Mouse (Mus musculus) cerebellum, postnatal 4 days (tissue): Measurements from ENCODE around the gene Msi1.
A peak's percentile ranks its signal among the peaks of the same experiment; 100 is the strongest.

Experiments used
- DNase-seq, 2 experiments: peaks; one replicate each; pipeline ENCODE4 v3.0.0; 2022; ENCODE audit warnings: low spot score in 2 of 2, mixed read lengths in 1 of 2

Msi1 gene

GRCm38 (mm10) chr5:115429359-115430186 is at the start of gene Msi1:
Gene Msi1 (plus strand): TSS chr5:115429599.
- peak in 1 of 2 experiments; percentile 48 for DNase-seq

- no peak for DNase-seq
Measured at GRCm38 (mm10) chr5:115391935-115392334, 37.5 kb upstream of the Msi1 start.

- DNase-seq: no peak
Measured at GRCm38 (mm10) chr5:115392969-115393368, 36.4 kb upstream of the Msi1 start.

DNA sequence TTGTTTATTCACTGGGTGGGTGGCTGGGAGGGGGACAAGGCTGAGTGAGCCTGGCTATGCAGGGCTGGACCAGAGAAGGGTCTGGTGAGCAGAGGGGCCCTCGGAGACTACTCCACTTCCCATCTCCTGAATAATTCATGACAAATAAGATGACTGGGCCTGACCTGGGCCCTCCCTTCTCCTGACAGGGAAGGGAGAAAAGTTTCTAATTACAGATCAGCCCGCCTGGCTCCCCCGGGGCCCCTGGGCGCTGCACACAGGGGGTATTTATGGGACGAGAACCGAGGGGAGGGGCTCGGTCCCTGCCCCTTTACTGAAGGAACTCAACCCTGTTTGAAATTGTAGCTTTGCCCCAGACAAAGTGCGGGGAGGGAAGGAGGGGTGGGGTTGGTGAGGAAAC is 35.2 kb upstream of the Msi1 start:
- DNase-seq: no peak

DNA sequence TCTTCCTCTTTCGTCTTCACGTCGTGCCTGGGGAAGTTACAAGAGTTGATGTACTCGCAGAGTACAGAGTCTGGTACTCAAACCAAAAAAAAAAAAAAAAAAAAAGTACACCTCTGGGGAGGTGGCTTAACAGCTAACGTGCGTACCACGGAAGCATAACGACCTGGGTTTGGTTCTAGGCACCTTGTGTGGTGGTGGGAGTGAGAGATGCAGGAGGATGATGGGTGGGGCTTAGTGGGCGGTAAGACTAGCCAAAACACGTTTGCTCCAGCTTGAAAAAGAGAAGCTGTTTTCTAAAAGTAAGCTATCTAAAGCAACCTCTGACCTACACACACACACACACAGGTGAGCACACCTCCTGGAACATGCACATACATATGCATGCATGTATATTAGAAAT is 34.6 kb upstream of the Msi1 start:
- no peak for DNase-seq

- DNase-seq: no peak
Measured at GRCm38 (mm10) chr5:115396654-115397053, 32.7 kb upstream of the Msi1 start.

GRCm38 (mm10) chr5:115397839-115398780 is 31.3 kb upstream of the Msi1 start:
- DNase-seq: peak; percentile 36 to 69

DNA sequence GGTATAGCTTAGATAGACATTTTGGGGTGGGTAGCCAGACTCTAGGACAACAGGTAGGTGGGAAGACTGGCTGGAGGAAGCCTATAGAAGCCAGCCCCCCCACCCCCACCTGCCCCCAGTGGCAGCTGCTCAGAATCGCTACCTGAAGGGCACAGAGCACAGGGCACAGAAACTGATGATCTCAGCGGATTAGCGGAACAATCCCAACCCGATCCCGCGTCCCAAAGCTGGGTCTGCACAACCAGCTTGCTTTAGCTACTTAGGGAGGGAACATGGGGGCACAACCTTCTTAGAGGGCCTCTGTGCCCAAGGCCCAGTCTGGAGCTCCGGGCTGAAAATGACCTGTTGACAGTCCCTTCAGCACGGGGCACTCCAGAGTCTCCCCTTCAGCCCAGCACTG is 27.3 kb upstream of the Msi1 start:
- no peak for DNase-seq

DNA sequence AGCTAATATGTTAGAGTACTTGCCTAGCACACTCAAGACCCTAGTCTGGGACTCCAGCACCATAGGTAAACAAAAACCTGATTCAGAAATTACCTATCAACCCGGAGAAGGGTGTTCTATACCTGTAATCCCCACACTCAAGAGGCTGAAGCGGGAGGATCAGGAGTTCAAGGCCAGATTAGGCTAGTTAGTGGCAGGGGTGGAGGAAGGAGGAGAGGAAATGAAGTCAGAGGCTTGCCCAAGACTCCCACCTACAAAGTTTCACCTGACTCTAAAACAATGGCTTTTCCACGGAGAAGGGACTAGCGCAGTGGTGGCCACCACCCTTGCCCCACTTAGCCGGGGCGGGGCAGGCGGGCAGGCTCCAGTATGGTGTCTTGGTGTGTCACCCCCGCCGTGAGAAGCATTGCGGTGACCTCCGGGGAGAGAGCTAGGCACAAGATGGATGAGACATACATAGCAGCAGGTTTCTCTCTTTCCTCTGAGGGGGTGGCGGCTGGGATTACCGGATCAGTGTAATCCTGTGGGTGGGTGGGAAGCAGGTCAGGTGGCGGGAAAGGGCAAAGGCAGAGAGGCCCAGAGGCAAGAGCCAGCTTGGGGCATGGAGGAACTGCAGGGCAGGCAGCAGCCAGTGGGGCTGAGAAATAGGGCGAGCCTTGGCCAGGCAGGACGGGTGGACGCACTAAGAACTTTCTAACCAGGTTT is 25.8 kb upstream of the Msi1 start:
- DNase-seq: no peak

DNA sequence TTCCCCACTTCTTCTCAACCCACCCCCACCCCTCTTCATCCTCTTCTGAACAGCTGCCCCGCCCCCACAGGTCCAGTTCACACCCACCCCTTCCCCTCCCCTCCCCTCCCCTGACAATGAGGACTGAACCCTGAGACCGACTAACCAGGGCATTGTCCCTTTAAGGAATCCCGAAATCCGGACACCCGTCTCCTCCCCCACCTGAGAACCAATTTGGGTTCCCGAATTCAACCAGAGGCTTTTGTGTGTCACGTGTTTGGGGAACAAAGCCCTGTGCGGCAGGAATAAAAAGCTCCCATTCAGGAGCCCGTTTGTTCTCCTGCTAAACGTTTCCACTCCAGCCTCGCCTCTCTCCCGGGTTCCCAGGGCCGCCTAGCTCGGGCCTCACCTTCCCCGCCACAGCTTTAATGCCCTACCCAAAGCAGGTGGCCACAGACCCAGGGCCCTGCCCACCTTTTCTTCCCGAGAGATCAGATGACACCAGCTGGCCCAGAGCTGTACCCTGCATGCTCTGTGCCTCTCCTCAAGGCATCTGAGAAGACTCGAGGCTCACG is 25.1 kb upstream of the Msi1 start:
- no peak for DNase-seq

DNA sequence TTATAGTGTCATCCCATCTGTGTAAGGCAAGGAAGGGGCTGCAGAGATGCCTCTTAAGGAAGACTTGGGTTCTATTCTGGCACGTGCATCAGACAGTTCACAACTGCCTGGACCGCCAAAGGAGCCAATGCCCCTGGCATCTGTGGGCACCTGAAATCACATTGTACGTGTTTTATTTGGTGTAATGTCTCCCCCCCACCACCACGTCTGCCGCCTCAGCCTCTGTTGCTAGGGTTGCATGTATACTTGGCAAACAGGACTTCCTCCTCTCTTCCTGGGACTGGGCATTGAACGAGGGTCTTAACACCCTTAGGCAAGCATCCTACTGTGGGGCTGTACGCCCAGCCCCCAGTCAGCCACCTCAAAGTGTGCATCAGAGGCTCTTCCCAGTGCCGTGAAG is 24.2 kb upstream of the Msi1 start:
- no peak for DNase-seq

DNA sequence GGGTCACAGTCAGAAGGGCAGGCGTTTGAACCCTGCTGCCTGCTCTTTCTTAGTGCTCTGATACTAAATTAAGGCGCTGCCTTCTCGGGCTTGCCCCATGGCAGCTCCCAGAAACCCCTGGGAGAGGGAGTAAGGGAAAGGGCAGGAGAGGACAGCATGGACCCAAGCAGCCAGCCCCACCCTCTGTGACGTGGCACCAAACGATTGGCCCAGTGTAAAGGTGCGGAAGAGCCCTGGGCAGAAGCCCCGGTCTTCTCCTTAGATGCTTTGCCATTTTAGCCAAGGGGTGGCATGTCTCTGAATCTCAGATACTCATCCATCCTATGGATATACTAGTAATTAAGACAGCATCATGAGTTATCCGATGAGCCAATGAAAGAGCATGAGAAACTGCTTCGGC is 21.3 kb upstream of the Msi1 start:
- no peak for DNase-seq

DNA sequence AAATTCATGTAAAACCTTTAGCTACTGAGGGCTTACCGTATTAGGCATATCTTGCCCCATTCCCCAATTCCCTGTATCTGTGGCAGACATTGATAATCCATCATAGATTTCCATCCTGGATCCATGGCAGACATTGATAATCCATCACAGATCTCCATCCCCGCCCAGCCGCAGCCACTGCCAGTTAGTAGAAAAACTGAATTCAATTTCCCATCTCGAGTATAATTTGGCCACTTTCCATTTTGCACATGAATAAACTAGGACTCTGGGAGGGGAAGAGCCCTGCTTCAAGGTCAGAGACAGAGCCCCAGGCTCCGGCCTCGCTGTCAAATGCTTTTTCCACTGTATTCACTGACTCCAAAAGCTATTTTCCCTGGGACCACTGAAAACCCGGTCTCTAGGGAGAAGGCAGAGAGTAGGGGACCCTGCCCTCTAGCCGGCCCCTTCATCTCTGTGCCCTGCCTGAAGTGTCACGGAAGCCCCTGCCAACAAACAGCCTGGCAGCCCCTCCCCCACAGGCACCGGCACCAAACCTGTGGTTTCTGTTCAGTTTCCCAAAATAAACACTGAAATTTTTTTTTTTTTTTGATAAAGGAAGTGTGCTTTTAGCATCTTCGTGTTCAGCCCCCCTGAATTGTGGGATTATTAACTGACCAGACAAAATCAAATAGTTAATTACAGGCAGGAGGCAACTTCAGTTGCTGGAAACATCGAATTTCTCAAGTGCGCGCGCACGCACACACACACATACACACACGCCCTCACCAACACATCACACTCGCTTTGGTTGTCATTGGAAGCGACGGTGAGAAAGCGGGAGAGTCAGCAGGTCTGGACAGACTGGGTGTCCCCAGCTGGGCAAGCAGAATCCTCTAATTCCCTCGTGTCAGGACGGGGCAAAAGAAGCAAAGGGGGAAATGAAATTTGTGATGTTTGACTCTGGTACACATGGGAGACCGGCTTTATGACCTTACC is 14.0 kb upstream of the Msi1 start:
- DNase-seq: peak in 1 of 2 experiments; percentile 18

DNA sequence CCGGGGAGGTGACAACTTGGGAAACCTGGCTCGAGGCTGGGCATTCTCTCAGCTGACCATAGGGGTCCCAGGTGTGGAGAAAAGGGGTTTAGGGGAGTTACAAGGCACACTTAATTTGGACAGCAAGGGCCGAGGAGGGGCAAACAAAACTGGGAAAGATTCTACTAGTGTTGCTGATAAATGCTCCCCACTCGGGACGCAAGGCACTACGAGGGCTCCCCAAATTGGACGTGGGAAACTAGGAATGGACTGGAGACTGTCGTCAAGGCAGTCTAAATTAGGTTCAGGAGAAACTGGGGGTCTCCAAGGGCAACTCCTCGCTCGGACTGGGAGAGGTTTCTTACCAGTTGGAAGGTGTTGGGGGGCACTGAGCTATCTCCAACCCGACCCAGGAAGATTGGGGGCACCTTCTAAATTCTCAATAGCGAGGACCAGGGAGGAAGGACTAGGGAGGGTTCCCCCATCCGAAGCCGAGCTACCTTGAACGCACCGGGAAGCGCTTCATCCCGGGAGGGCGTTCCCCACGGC is 504 bp upstream of the Msi1 start:
- no peak for DNase-seq

DNA sequence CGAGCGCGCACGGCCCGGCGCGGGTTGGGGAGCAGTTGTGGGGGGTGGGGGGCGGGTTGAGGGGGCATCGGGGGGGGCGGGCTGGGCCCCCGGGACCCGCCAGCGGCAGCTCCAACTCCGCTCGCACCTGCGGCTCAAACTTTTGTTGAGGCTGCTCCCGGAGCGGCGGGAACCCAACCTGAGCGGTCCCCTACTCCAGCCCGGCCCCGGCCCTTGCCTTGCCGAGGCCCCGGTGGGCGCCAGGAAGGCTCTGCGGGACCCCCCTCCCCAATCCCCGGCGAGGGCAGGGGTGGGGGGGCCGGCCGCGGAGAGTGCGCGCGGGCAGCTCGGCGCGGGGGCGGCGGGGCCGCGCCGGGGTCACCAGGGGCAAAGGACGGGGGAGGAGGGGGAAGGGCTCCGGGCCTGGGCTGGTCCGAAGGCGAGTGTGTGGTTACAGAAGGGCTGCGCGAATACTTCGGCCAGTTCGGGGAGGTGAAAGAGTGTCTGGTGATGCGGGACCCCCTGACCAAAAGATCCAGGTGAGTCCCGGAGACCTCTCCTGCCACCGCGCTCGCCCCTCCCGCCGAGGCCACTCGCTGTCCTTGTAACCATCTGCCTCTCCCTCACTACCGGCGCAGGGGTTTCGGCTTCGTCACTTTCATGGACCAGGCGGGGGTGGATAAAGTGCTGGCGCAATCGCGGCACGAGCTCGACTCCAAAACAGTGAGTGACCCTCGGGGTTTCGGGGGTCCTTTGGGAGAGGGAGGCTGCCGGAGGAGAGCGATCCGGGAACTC is 975 bp downstream of the Msi1 start:
- DNase-seq: peak in 1 of 2 experiments; percentile 37

- peak in 1 of 2 experiments; percentile 72 for DNase-seq
Measured at GRCm38 (mm10) chr5:115431061-115431897, 1.9 kb downstream of the Msi1 start.

DNA sequence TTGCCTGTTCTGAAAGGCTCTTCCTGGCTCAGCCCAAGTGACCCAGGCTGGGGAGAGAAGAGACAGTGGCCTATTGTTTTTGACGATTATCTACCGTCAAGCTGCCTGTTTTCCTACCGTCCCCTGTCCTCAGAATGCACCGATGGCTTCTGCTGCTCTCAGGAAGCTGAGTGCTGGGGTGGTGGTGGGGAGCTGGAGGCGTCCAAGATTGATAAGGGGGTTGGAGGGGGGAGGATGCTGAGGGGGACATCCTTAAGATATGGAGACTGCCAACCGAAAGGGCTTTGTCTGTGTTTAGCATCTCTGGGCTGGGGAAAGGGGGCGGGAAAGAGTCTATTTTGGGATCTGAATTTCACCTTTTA is 2.5 kb downstream of the Msi1 start:
- no peak for DNase-seq

DNA sequence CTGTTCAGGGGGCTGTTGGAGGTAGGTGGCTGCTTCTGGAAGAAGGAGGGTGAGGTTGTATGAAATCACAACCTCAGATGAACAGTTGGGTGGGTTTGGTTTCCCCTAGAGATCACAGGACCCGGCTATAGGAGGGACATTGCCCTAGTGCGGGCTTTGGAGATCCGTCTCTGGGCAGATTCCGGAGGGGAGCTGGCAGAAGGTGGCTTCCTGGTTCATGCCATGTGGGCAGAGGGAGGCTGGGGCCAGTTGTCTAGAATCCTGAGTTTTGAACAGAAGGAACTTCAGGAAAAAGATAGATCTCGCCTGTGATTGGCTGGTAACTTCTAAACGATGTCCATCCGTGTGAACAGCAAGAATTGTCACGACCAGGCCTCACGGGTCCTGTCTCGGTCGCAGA is 3.0 kb downstream of the Msi1 start:
- DNase-seq: no peak

DNA sequence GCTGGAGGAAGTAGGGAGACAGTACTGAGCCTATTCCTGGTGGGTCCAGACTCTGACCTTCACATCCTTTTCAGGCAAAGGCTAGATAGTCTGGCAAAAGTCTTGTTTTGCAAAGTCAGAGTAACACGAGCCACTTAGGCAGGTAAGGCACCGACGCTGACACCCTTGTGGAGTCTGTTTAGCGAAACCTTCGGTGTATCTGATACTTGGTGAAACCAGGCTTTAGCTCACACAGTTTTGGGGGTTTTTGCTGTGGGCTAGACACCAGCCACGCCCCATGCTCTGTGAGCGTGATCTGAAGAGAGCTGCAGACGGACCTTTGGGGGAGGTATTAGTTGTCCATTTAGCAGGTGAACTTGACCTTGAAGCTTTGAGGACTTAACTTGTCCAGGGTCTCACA is 3.8 kb downstream of the Msi1 start:
- DNase-seq: no peak
